Mouse (Mus musculus): Measurements from ENCODE around the gene Dmrtc1a.
"Not testable (repeated sequence)": the region's sequence is repeated elsewhere in the genome, so short reads cannot be mapped to it uniquely, and the experiment has no call there.

Gene Dmrtc1a

GRCm38 (mm10) chrX:102908587-102908986 lies at the start of gene Dmrtc1a, which contains the start of gene 1700011M02Rik:
Gene Dmrtc1a, minus strand, starts transcription at chrX:102908687.
Gene 1700011M02Rik, plus strand, starts transcription at chrX:102908905.
- ATAC-seq (ENCODE audit: insufficient number of reproducible peaks, low FRiP score, low TSS enrichment) = not testable (repeated sequence)

GRCm38 (mm10) chrX:102950136-102950535 lies 41.6 kb upstream of the Dmrtc1a start:
- ATAC-seq (ENCODE audit: insufficient number of reproducible peaks, low FRiP score, low TSS enrichment) = not testable (repeated sequence)

- ATAC-seq (ENCODE audit: insufficient number of reproducible peaks, low FRiP score, low TSS enrichment) = no peak
Observed at GRCm38 (mm10) chrX:102936743-102937142, 28.3 kb upstream of the Dmrtc1a start.

GRCm38 (mm10) chrX:102934395-102934764 lies 25.9 kb upstream of the Dmrtc1a start:
- no peak for ATAC-seq (ENCODE audit: insufficient number of reproducible peaks, low FRiP score, low TSS enrichment)

- ATAC-seq (ENCODE audit: insufficient number of reproducible peaks, low FRiP score, low TSS enrichment) = peak; percentile 80
Observed at GRCm38 (mm10) chrX:102933571-102934394, 25.3 kb upstream of the Dmrtc1a start.

- ATAC-seq (ENCODE audit: insufficient number of reproducible peaks, low FRiP score, low TSS enrichment) = peak; percentile 43; the same call in 1 of the 2 replicates
Observed at GRCm38 (mm10) chrX:102932992-102933570, 24.6 kb upstream of the Dmrtc1a start.

GRCm38 (mm10) chrX:102928072-102928471 lies 19.6 kb upstream of the Dmrtc1a start, which contains the start of gene 1700018G05Rik:
Gene 1700018G05Rik, plus strand, starts transcription at chrX:102928372.
- ATAC-seq (ENCODE audit: insufficient number of reproducible peaks, low FRiP score, low TSS enrichment) = not testable (repeated sequence)

- ATAC-seq (ENCODE audit: insufficient number of reproducible peaks, low FRiP score, low TSS enrichment) = peak; percentile 45; the same call in 1 of the 2 replicates
Observed at GRCm38 (mm10) chrX:102926707-102927106, 18.2 kb upstream of the Dmrtc1a start.

GRCm38 (mm10) chrX:102914823-102915222 lies 6.3 kb upstream of the Dmrtc1a start:
- ATAC-seq (ENCODE audit: insufficient number of reproducible peaks, low FRiP score, low TSS enrichment) = not testable (repeated sequence)

GRCm38 (mm10) chrX:102867871-102868270 lies 40.6 kb downstream of the Dmrtc1a start, which contains the start of gene 1700031F05Rik:
Gene 1700031F05Rik, minus strand, starts transcription at chrX:102867971.
- ATAC-seq (ENCODE audit: insufficient number of reproducible peaks, low FRiP score, low TSS enrichment) = no peak

GRCm38 (mm10) chrX:102854516-102854915 lies 54.0 kb downstream of the Dmrtc1a start, which contains the start of gene Dmrtc1c2:
Gene Dmrtc1c2, minus strand, starts transcription at chrX:102854616.
- not testable (repeated sequence) for ATAC-seq (ENCODE audit: insufficient number of reproducible peaks, low FRiP score, low TSS enrichment)
